Mouse (Mus musculus) limb, embryonic 13.5 days (tissue): ENCODE data around the gene Krt35. TPM values are rescaled to one million over a fixed set of nuclear protein-coding genes. Genes with fewer than 3 reads are reported as not detected.

Experiments
- ATAC-seq: fragments of 200-750 bp; cut with Nextera tagmentation; 2 replicates; pipeline ENCODE4 v1.8.0; 2017; ENCODE audit warnings: low read depth, moderate number of reproducible peaks, moderate TSS enrichment; ENCODE audit not compliant: low FRiP score
- H3K27ac ChIP-seq: fragments of 300-500 bp; sonication (generic); 2 replicates; pipeline ENCODE4 v1.5.1; 2015; ENCODE audit warnings: inconsistent platforms, mild to moderate bottlenecking, moderate library complexity
- H3K27me3 ChIP-seq: fragments of 300-500 bp; sonication (generic); 2 replicates; pipeline ENCODE4 v1.6.1; 2015; ENCODE audit warnings: mild to moderate bottlenecking, inconsistent platforms
- H3K36me3 ChIP-seq: fragments of 300-500 bp; sonication (generic); 2 replicates; pipeline ENCODE4 v1.6.1; 2015; ENCODE audit warnings: inconsistent platforms, mild to moderate bottlenecking, moderate library complexity
- H3K4me1 ChIP-seq: fragments of 300-500 bp; sonication (generic); 2 replicates; pipeline ENCODE4 v1.6.1; 2015; ENCODE audit warnings: inconsistent platforms
- H3K4me2 ChIP-seq: fragments of 300-500 bp; sonication (generic); replicated peaks from 2 replicates; pipeline ENCODE4 v1.6.1; 2015; ENCODE audit warnings: inconsistent platforms, mild to moderate bottlenecking, moderate library complexity
- H3K4me3 ChIP-seq: fragments of 300-500 bp; sonication (generic); 2 replicates; pipeline ENCODE4 v1.5.1; 2015; ENCODE audit warnings: moderate library complexity, mild to moderate bottlenecking, inconsistent platforms
- H3K9ac ChIP-seq: fragments of 300-500 bp; sonication (generic); 2 replicates; pipeline ENCODE4 v1.6.1; 2015; ENCODE audit warnings: mild to moderate bottlenecking, inconsistent platforms
- H3K9me3 ChIP-seq: fragments of 300-500 bp; sonication (generic); 2 replicates; pipeline ENCODE4 v1.6.1; 2016; ENCODE audit warnings: inconsistent platforms
- WGBS: fragments of 180-500 bp; shearing (Covaris S2); methylation state at CpG from one replicate; pipeline ENCODE4 v1.1.7; 2015; 5-methylcytosine and 5-hydroxymethylcytosine counted together
- polyA plus RNA-seq: library from polyadenylated mRNA; unstranded; fragments of >200 nt; fragmentation: Nextera tagmentation; extraction: Ambion mirVana; gene quantifications from 2 replicates; pipeline ENCODE4 v1.2.1, GENCODE M21; 2015

The Krt35 gene
- polyA plus RNA-seq, 1 experiment from 2014 or later: 0.80 TPM

DNA sequence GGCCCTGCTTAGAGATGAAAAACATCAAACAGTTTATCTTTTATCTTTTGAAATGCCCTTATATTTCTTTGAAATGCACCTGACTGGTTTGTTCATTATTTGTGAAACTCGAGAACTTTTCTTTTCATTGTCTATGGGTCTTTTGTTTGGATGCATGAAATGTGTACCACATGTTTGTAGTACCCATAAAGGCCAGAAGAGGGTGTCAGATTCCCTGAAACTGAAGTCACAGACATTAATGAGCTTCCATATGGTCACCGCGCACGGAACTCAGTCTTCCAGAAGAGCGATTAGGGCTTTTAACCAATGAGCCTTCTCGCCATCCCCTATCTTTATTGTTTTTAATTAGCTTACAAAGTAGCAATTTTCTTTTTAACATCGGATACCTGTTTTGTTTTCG is 37.2 kb downstream of the Krt35 start:
- Histone ChIP-seq H3K4me2 (no peak overlapping the region), H3K4me3 (no peak overlapping the region), H3K9me3 (no peaks in the 10 kb centered on the region; the same call in 1 of the 2 replicates), H3K4me1 (no peaks in the 10 kb centered on the region), H3K27me3 (no peaks in the 10 kb centered on the region), H3K36me3 (no peaks in the 10 kb centered on the region), H3K9ac (no peak overlapping the region), H3K27ac (no peak overlapping the region)
- 69% methylated on average over 8 of the region's 8 CpGs for WGBS
- no peak for ATAC-seq

GRCm38 (mm10) chr11:100055686-100056655 is 40.1 kb downstream of the Krt35 start:
- WGBS: 61% methylated on average over 9 of the region's 9 CpGs
- no peak for ATAC-seq

GRCm38 (mm10) chr11:100050451-100050850 is 45.6 kb downstream of the Krt35 start, which contains the start of gene Krt31:
TSS of gene Krt31 (minus strand) at chr11:100050551.
- no peak within 1 kb of the TSS for H3K9ac ChIP-seq
- 82% methylated on average over 3 of the region's 3 CpGs for WGBS
- H3K4me2 ChIP-seq: no peak within 1 kb of the TSS
- no peaks in the 10 kb centered on the region for H3K9me3 ChIP-seq
- no peak for ATAC-seq
- H3K36me3 ChIP-seq: no peaks in the 10 kb centered on the region
- no peak within 1 kb of the TSS for H3K4me3 ChIP-seq
- no peaks in the 10 kb centered on the region for H3K4me1 ChIP-seq
- H3K27ac ChIP-seq: no peak within 1 kb of the TSS
- no peaks in the 10 kb centered on the region for H3K27me3 ChIP-seq

More at GRCm38 (mm10) chr11:100055686-100056655, 40.1 kb downstream of the Krt35 start:
- Histone ChIP-seq H3K4me1 (no peaks in the 10 kb centered on the region), H3K27me3 (no peaks in the 10 kb centered on the region), H3K9me3 (no peaks in the 10 kb centered on the region; the same call in 1 of the 2 replicates), H3K4me3 (no peak overlapping the region), H3K27ac (no peak overlapping the region), H3K9ac (no peak overlapping the region), H3K36me3 (no peaks in the 10 kb centered on the region), H3K4me2 (no peak overlapping the region)

- no peak overlapping the region for H3K9ac ChIP-seq
- H3K9me3 ChIP-seq: no peaks in the 10 kb centered on the region
- no peak overlapping the region for H3K27ac ChIP-seq
- ATAC-seq: no peak
- H3K4me1 ChIP-seq: no peaks in the 10 kb centered on the region
- H3K27me3 ChIP-seq: no peaks in the 10 kb centered on the region
- no peak overlapping the region for H3K4me3 ChIP-seq
- H3K4me2 ChIP-seq: no peak overlapping the region
- 93% methylated on average over 2 of the region's 2 CpGs for WGBS
- no peaks in the 10 kb centered on the region for H3K36me3 ChIP-seq
These were observed 48.8 kb downstream of the Krt35 start for GRCm38 (mm10) chr11:100047193-100047592.

DNA sequence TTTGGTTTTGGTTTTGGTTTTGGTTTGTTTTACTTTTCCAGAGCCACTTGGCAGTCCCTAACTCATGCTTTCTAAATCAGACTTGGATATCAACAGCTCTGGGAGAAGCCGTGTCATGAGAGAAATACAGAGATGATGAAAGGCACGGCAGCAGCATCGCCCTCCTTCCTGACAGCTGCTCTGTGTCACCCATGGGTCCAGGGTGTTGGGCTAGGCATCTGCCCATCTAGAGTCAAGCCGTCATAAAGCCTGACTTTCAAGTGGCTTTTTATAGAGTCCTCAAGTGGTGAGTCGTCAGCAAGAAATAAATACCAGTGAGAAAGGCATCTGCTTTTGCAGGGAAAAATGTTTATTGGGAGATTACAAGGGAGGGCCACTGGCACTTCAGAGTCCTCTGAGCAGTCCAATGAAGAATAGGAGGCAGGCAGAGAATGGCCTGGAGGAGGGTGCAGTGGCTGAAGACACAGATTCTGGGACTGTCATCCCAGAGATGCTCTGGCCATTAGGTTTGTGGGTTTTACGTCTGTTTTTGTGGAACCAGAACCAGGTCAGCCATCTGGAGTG is 49.7 kb downstream of the Krt35 start:
- 65% methylated on average over 6 of the region's 6 CpGs for WGBS
- Histone ChIP-seq H3K27me3 (no peaks in the 10 kb centered on the region), H3K9ac (no peak overlapping the region), H3K4me2 (no peak overlapping the region), H3K4me1 (no peaks in the 10 kb centered on the region), H3K36me3 (no peaks in the 10 kb centered on the region), H3K9me3 (no peaks in the 10 kb centered on the region), H3K4me3 (no peak overlapping the region), H3K27ac (no peak overlapping the region)
- ATAC-seq: no peak

Other genes starting within 250 kb of the Krt35 start
- gene Krtap4-16, start 244.6 kb downstream of the Krt35 start, polyA plus RNA-seq: not detected in 2 replicates
- gene Gm11568, start 238.3 kb downstream of the Krt35 start, polyA plus RNA-seq: not detected in 2 replicates
- gene Gm11559, start 231.8 kb downstream of the Krt35 start, polyA plus RNA-seq: not detected in 2 replicates
- gene Krtap9-1, start 222.9 kb downstream of the Krt35 start, polyA plus RNA-seq: not detected in 2 replicates
- gene Gm11567, start 217.1 kb downstream of the Krt35 start, polyA plus RNA-seq: not detected in 2 replicates
- gene Krtap31-1, start 188.3 kb downstream of the Krt35 start, polyA plus RNA-seq: not detected in 2 replicates
- gene Gm11565, start 181.5 kb downstream of the Krt35 start, polyA plus RNA-seq: not detected in 2 replicates
- not detected in 2 replicates for gene Krtap31-2, start 159.9 kb downstream of the Krt35 start, polyA plus RNA-seq
- gene Krtap9-5, start 147.8 kb downstream of the Krt35 start, polyA plus RNA-seq: not detected in 2 replicates
- gene Krtap29-1, start 117.2 kb downstream of the Krt35 start, polyA plus RNA-seq: not detected in 2 replicates
- gene Krtap16-1, start 109.6 kb downstream of the Krt35 start, polyA plus RNA-seq: not detected in 2 replicates
- gene Krtap17-1, start 102.2 kb downstream of the Krt35 start, polyA plus RNA-seq: 0.52 and 0.66 TPM in 2 replicates
- gene Krt33a, start 80.0 kb downstream of the Krt35 start, polyA plus RNA-seq: not detected in 2 replicates
- gene Krt33b, start 66.4 kb downstream of the Krt35 start, polyA plus RNA-seq: 0.38 and 0.43 TPM in 2 replicates
- gene Krt34, start 54.7 kb downstream of the Krt35 start, polyA plus RNA-seq: not detected in 2 replicates
- 0.11 TPM in 1 of 2 replicates, not detected in the other for gene Krt31, start 45.7 kb downstream of the Krt35 start, polyA plus RNA-seq
- not detected in 2 replicates for gene Krt32, start 8.0 kb downstream of the Krt35 start, polyA plus RNA-seq
- 0.14 TPM in 1 of 2 replicates, not detected in the other for gene Krt36, start 9.4 kb upstream of the Krt35 start, polyA plus RNA-seq
- not detected in 2 replicates for gene Krt13, start 25.3 kb upstream of the Krt35 start, polyA plus RNA-seq
- 151 and 172 TPM in 2 replicates for gene Krt15, start 39.7 kb upstream of the Krt35 start, polyA plus RNA-seq
- gene Krt19, start 52.4 kb upstream of the Krt35 start, polyA plus RNA-seq: 18.6 and 21.8 TPM in 2 replicates
- not detected in 2 replicates for gene Krt9, start 97.0 kb upstream of the Krt35 start, polyA plus RNA-seq
- gene Krt14, start 111.3 kb upstream of the Krt35 start, polyA plus RNA-seq: 275 and 306 TPM in 2 replicates
- gene Krt16, start 152.7 kb upstream of the Krt35 start, polyA plus RNA-seq: 0.13 and 0.19 TPM in 2 replicates
- gene Krt17, start 164.8 kb upstream of the Krt35 start, polyA plus RNA-seq: 43.9 and 52.1 TPM in 2 replicates
- not detected in 2 replicates for gene Krt42, start 173.6 kb upstream of the Krt35 start, polyA plus RNA-seq
- 1,631 and 1,669 TPM in 2 replicates for gene Eif1, start 223.6 kb upstream of the Krt35 start, polyA plus RNA-seq
- gene Gast, start 238.2 kb upstream of the Krt35 start, polyA plus RNA-seq: not detected in 2 replicates